Mouse (Mus musculus) heart, postnatal 0 days (tissue): Measurements from ENCODE around the gene Hivep3. TPM values are rescaled to one million over a fixed set of nuclear protein-coding genes. Genes with fewer than 3 reads are reported as not detected.

Experiments used
- ATAC-seq: fragments of 200-750 bp; cut with Nextera tagmentation; 2 replicates; pipeline ENCODE4 v1.8.0; 2017; ENCODE audit warnings: low read depth, moderate number of reproducible peaks, moderate library complexity; ENCODE audit not compliant: insufficient read depth
- DNase-seq: peaks from one replicate; pipeline ENCODE4 v3.0.0-alpha.2; 2016; ENCODE audit warnings: low spot score
- H3K27ac ChIP-seq: fragments of 300-500 bp; sonication (generic); 2 replicates; pipeline ENCODE4 v1.5.1; 2014; ENCODE audit warnings: low read depth, mild to moderate bottlenecking
- H3K27me3 ChIP-seq: fragments of 300-500 bp; sonication (generic); 2 replicates; pipeline ENCODE4 v1.6.1; 2014; ENCODE audit warnings: low read length, mixed read lengths; ENCODE audit not compliant: control insufficient read depth, insufficient read depth
- H3K36me3 ChIP-seq: fragments of 300-500 bp; sonication (generic); replicated peaks from 2 replicates; pipeline ENCODE4 v1.6.1; 2014; ENCODE audit warnings: low read length, mixed read lengths; ENCODE audit not compliant: control insufficient read depth, insufficient read depth
- H3K4me1 ChIP-seq: fragments of 300-500 bp; sonication (generic); 2 replicates; pipeline ENCODE4 v1.6.1; 2014; ENCODE audit warnings: antibody characterized with exemption; ENCODE audit not compliant: control insufficient read depth, insufficient read depth
- H3K4me2 ChIP-seq: fragments of 300-500 bp; sonication (generic); 2 replicates; pipeline ENCODE4 v1.6.1; 2014; ENCODE audit warnings: low read depth, mild to moderate bottlenecking, low read length, moderate library complexity
- H3K4me3 ChIP-seq: fragments of 300-500 bp; sonication (generic); 2 replicates; pipeline ENCODE4 v1.5.1; 2014; ENCODE audit warnings: low read depth, low read length
- H3K9ac ChIP-seq: fragments of 300-500 bp; sonication (generic); replicated peaks from 2 replicates; pipeline ENCODE4 v1.6.1; 2014; ENCODE audit warnings: low read depth, low read length, mixed read lengths
- H3K9me3 ChIP-seq: fragments of 300-500 bp; sonication (generic); replicated peaks from 2 replicates; pipeline ENCODE4 v1.6.1; 2016; ENCODE audit warnings: low read length; ENCODE audit not compliant: control insufficient read depth
- CTCF ChIP-seq: IDR thresholded peaks from 2 replicates; pipeline ENCODE4 v1.5.1; 2016; ENCODE audit warnings: antibody characterized with exemption, control low read depth, low read depth
- EP300 ChIP-seq: IDR thresholded peaks from 2 replicates; pipeline ENCODE4 v1.6.1; 2016; ENCODE audit warnings: antibody characterized with exemption, low read depth
- WGBS: fragments of 180-500 bp; shearing (Covaris S2); extraction: QIAGEN DNeasy Blood & Tissue Kit; methylation state at CpG from one replicate; pipeline ENCODE4 v1.1.7; 2014; 5-methylcytosine and 5-hydroxymethylcytosine counted together
- polyA plus RNA-seq: library from polyadenylated mRNA; unstranded; fragments of >200 nt; fragmentation: Nextera tagmentation; extraction: Ambion mirVana; gene quantifications from 2 replicates; pipeline ENCODE4 v1.2.1, GENCODE M21; 2015
- total RNA-seq: library from RNA; depleted of rRNA; stranded (reverse); fragments of >200 nt; gene quantifications from 2 replicates; pipeline ENCODE4 v1.2.3, GENCODE M21; 2014; ENCODE audit warnings: low replicate concordance

Gene Hivep3
- total and polyA plus RNA-seq, 2 experiments from 2014 or later = 5.8 to 10.4 TPM

- Histone ChIP-seq H3K4me1 (peaks cover 23% of the 10 kb centered on the region), H3K4me3 (no peak overlapping the region), H3K36me3 (no peaks in the 10 kb centered on the region), H3K27ac (peak overlapping the region; percentile 14; the same call in 1 of the 2 replicates), H3K9ac (no peak overlapping the region), H3K9me3 (no peaks in the 10 kb centered on the region), H3K27me3 (no peaks in the 10 kb centered on the region), H3K4me2 (no peak overlapping the region)
- DNase-seq (no peak), ATAC-seq (peak; percentile 52)
- 49% methylated on average over 20 of the region's 20 CpGs for WGBS
- TF ChIP-seq EP300 (0 out of 2 replicates have a peak, but pooled peaks have one; percentile 31), CTCF (no peak)
Measured at GRCm38 (mm10) chr4:119966105-119967072, 232.8 kb downstream of the Hivep3 start.

- Histone ChIP-seq H3K27me3 (no peaks in the 10 kb centered on the region), H3K36me3 (no peaks in the 10 kb centered on the region), H3K9me3 (no peaks in the 10 kb centered on the region), H3K4me1 (peaks cover 23% of the 10 kb centered on the region), H3K4me2 (no peak overlapping the region), H3K9ac (no peak overlapping the region), H3K27ac (no peak overlapping the region), H3K4me3 (no peak overlapping the region)
- DNase-seq = no peak
- WGBS = 45% methylated on average over 5 of the region's 5 CpGs
- ATAC-seq = no peak
- TF ChIP-seq EP300 = no peak
Measured at GRCm38 (mm10) chr4:119967073-119967608, 233.6 kb downstream of the Hivep3 start.

GRCm38 (mm10) chr4:119967636-119968035 lies 234.1 kb downstream of the Hivep3 start:
- TF ChIP-seq CTCF (no peak), EP300 (no peak)
- Histone ChIP-seq H3K27ac (no peak overlapping the region), H3K27me3 (no peaks in the 10 kb centered on the region), H3K9ac (no peak overlapping the region), H3K4me2 (no peak overlapping the region), H3K4me3 (no peak overlapping the region), H3K36me3 (no peaks in the 10 kb centered on the region), H3K9me3 (no peaks in the 10 kb centered on the region), H3K4me1 (peaks cover 23% of the 10 kb centered on the region)
- WGBS = 68% methylated on average over 2 of the region's 2 CpGs
- ATAC-seq = no peak
- DNase-seq = no peak

- no peak overlapping the region for H3K4me3 ChIP-seq
- TF ChIP-seq EP300 (no peak), CTCF (no peak)
- H3K4me2 ChIP-seq = no peak overlapping the region
- DNase-seq (no peak), ATAC-seq (no peak)
- H3K27ac ChIP-seq = no peak overlapping the region
- peaks cover 23% of the 10 kb centered on the region for H3K4me1 ChIP-seq
- no peaks in the 10 kb centered on the region for H3K36me3 ChIP-seq
- 14% methylated on average over 4 of the region's 4 CpGs for WGBS
- H3K9ac ChIP-seq = no peak overlapping the region
- H3K9me3 ChIP-seq = no peaks in the 10 kb centered on the region
- H3K27me3 ChIP-seq = no peaks in the 10 kb centered on the region
Measured at GRCm38 (mm10) chr4:119968071-119968470, 234.5 kb downstream of the Hivep3 start.

- Histone ChIP-seq H3K27ac (no peak overlapping the region), H3K9ac (no peak overlapping the region), H3K27me3 (no peaks in the 10 kb centered on the region), H3K4me2 (no peak overlapping the region), H3K36me3 (no peaks in the 10 kb centered on the region), H3K4me3 (no peak overlapping the region), H3K9me3 (no peaks in the 10 kb centered on the region), H3K4me1 (peaks cover 20% of the 10 kb centered on the region)
- WGBS = 71% methylated on average over 2 of the region's 2 CpGs
- DNase-seq (no peak), ATAC-seq (no peak)
- no peak for TF ChIP-seq CTCF
- no peak for TF ChIP-seq EP300
Measured at GRCm38 (mm10) chr4:119968887-119969286, 235.3 kb downstream of the Hivep3 start.

- H3K36me3 ChIP-seq = no peaks in the 10 kb centered on the region
- 53% methylated on average over 9 of the region's 9 CpGs for WGBS
- peaks cover 24% of the 10 kb centered on the region for H3K4me1 ChIP-seq
- DNase-seq (no peak), ATAC-seq (no peak)
- H3K9me3 ChIP-seq = no peaks in the 10 kb centered on the region
- H3K27me3 ChIP-seq = no peaks in the 10 kb centered on the region
- H3K4me3 ChIP-seq = no peak overlapping the region
- no peak overlapping the region for H3K27ac ChIP-seq
- TF ChIP-seq CTCF = no peak
- no peak for TF ChIP-seq EP300
- H3K9ac ChIP-seq = no peak overlapping the region
- no peak overlapping the region for H3K4me2 ChIP-seq
Measured at GRCm38 (mm10) chr4:119970166-119970565, 236.6 kb downstream of the Hivep3 start.
